Mouse (Mus musculus) heart, adult 2 months (tissue): ENCODE data around the gene Spire2. TPM values are rescaled to one million over a fixed set of nuclear protein-coding genes. Genes with fewer than 3 reads are reported as not detected.

Experiments used
- DNase-seq, 2 experiments: peaks; one replicate each; pipeline ENCODE4 v3.0.0; 2021
- H3K27ac ChIP-seq: fragments of 200-600 bp; 2 replicates; pipeline ENCODE4 v1.8.1; 2022
- H3K27me3 ChIP-seq: fragments of 200-500 bp; 2 replicates; pipeline ENCODE4 v1.6.1; 2012; ENCODE audit warnings: mild to moderate bottlenecking, low read length, inconsistent platforms, mixed read lengths; ENCODE audit not compliant: control insufficient read depth, insufficient read depth
- H3K36me3 ChIP-seq: fragments of 200-500 bp; 2 replicates; pipeline ENCODE4 v1.6.1; 2012; ENCODE audit warnings: low read length, inconsistent platforms; ENCODE audit not compliant: control insufficient read depth, insufficient read depth
- H3K4me1 ChIP-seq: fragments of 200-500 bp; 2 replicates; pipeline ENCODE4 v1.6.1; 2011; ENCODE audit warnings: low read length; ENCODE audit not compliant: control insufficient read depth, insufficient read depth
- H3K4me3 ChIP-seq: fragments of 200-600 bp; 2 replicates; pipeline ENCODE4 v1.8.1; 2022
- H3K79me2 ChIP-seq: fragments of 200-500 bp; replicated peaks from 2 replicates; pipeline ENCODE4 v1.6.1; 2012; ENCODE audit warnings: mild to moderate bottlenecking, inconsistent platforms, low read length, moderate library complexity, mixed read lengths; ENCODE audit not compliant: control insufficient read depth, insufficient read depth
- H3K9ac ChIP-seq: fragments of 200-500 bp; 2 replicates; pipeline ENCODE4 v1.6.1; 2012; ENCODE audit warnings: low read depth, mild to moderate bottlenecking, control low read depth, inconsistent platforms, low read length, mixed read lengths
- CTCF ChIP-seq: fragments of 200-600 bp; IDR thresholded peaks from 2 replicates; pipeline ENCODE4 v1.8.1; 2022; ENCODE audit warnings: antibody characterized with exemption, mild to moderate bottlenecking, moderate library complexity
- EP300 ChIP-seq: fragments of 200-500 bp; IDR thresholded peaks from 2 replicates; pipeline ENCODE4 v1.6.1; 2011; ENCODE audit warnings: low read depth, low read length, control low read depth; ENCODE audit not compliant: insufficient read depth
- POLR2A ChIP-seq: fragments of 200-500 bp; IDR thresholded peaks from 2 replicates; pipeline ENCODE4 v1.6.1; 2011; ENCODE audit warnings: mild to moderate bottlenecking, low read depth, low read length, control low read depth; ENCODE audit not compliant: insufficient read depth
- WGBS: fragments of 180-500 bp; shearing (Covaris S2); methylation state at CpG from one replicate; pipeline ENCODE4 v1.1.7; 2018; 5-methylcytosine and 5-hydroxymethylcytosine counted together
- intact Hi-C: fragments of 180-260 bp; cut with DNase I; formaldehyde crosslinking; loops from one replicate; pipeline ENCODE4 v1.15.1; 2025
- polyA plus RNA-seq: library from polyadenylated mRNA; depleted of rRNA; stranded (reverse); fragments of >200 nt; gene quantifications from 2 replicates; pipeline ENCODE4 v1.2.3, GENCODE M21; 2012
- total RNA-seq, 2 experiments: library from RNA; stranded (reverse); gene quantifications; 2 replicates each; pipeline ENCODE4 v1.2.3; 2021

Spire2 gene
- total and polyA plus RNA-seq, 3 experiments: 0.11 to 0.53 (median 0.26) TPM

GRCm38 (mm10) chr8:123318467-123318911 is 14.0 kb upstream of the Spire2 start, which contains the start of gene Fanca:
Gene Fanca, minus strand, starts transcription at chr8:123318576.
- H3K27ac ChIP-seq: no peak within 1 kb of the TSS; the same call in 1 of the 2 replicates
- H3K36me3 ChIP-seq: no peaks in the 10 kb centered on the region
- H3K4me1 ChIP-seq: peaks cover 2% of the 10 kb centered on the region; the same call in 1 of the 2 replicates
- WGBS: under 1% methylated on average over 24 of the region's 24 CpGs
- peak; percentile 93 to 95 for DNase-seq
- no peaks in the 10 kb centered on the region for H3K79me2 ChIP-seq
- H3K4me3 ChIP-seq: peak within 1 kb of the TSS; percentile 58
- intact Hi-C loops: loop anchor here (2.0 to 5.0 kb wide), 2 partner anchors 64 to 104 kb away; partner anchors contain the start of genes Def8, Vps9d1 and Zfp276
- peak within 1 kb of the TSS; percentile 43; the same call in 1 of the 2 replicates for H3K9ac ChIP-seq
- peak; percentile 60 for TF ChIP-seq CTCF
- TF ChIP-seq EP300: no peak
- peak; percentile 81 for TF ChIP-seq POLR2A
- H3K27me3 ChIP-seq: no peaks in the 10 kb centered on the region

DNA sequence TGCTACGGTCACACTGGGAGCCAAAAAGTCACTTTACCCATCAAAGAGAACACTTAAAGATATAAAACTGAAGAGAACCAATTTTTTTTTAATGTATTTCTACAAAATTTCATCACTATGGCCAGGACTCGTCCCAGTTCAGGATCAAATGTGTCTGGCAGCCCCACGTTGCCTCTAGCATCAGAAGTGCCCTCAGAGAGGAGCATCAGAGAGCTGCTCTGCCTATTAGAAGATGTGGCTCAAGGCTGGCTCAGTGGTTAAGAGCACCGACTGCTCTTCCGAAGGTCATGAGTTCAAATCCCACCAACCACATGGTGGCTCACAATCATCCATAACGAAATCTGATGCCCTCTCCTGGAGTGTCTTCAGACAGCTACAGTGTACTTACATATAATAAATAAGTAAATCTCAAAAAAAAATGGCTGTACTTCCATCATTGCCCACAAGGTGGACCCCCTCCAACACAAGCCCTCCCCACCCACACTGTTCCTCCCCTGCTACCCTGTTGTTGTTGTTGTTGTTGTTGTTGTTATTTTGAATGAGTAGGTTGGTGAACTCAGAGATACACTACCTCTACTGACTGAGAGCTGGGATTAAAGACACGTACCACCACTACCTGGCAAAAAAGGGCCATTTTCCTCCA is 12.9 kb upstream of the Spire2 start:
- Histone ChIP-seq H3K79me2 (no peaks in the 10 kb centered on the region), H3K4me3 (no peak overlapping the region), H3K27ac (no peak overlapping the region), H3K4me1 (peaks cover 2% of the 10 kb centered on the region; the same call in 1 of the 2 replicates), H3K36me3 (no peaks in the 10 kb centered on the region), H3K9ac (no peak overlapping the region), H3K27me3 (no peaks in the 10 kb centered on the region)
- intact Hi-C loops: loop anchor here (1.0 to 5.0 kb wide), 3 partner anchors 42 to 103 kb away; partner anchors contain the start of genes Def8, Vps9d1 and Zfp276
- TF ChIP-seq EP300 (no peak), CTCF (peak; percentile 78), POLR2A (no peak)
- DNase-seq: no peak
- WGBS: 24% methylated on average over 7 of the region's 7 CpGs

DNA sequence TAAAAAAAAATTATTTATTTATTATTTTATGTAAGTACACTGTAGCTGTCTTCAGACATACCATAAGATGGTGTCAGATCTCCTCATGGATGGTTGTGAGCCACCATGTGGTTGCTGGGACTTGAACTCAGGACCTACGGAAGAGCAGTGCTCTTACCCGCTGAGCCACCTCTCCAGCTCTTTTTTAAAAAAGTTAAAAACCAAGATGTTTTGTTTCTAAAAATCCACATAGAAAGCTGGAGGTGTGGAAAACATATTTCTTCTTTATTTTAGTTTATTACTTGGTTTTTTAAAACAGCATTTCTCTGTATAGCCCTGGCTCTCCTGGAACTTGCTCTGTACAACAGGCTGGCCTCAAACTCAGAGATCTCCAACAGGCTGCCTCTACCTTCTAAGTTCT is 4.0 kb upstream of the Spire2 start:
- Histone ChIP-seq H3K79me2 (no peaks in the 10 kb centered on the region), H3K4me1 (no peaks in the 10 kb centered on the region), H3K36me3 (no peaks in the 10 kb centered on the region), H3K4me3 (no peak overlapping the region), H3K9ac (no peak overlapping the region), H3K27me3 (peaks cover 3% of the 10 kb centered on the region), H3K27ac (no peak overlapping the region)
- no peak for TF ChIP-seq EP300
- no peak for TF ChIP-seq POLR2A
- no peak for TF ChIP-seq CTCF
- intact Hi-C loops: no loop called here
- 89% methylated on average over 2 of the region's 2 CpGs for WGBS
- DNase-seq: no peak

DNA sequence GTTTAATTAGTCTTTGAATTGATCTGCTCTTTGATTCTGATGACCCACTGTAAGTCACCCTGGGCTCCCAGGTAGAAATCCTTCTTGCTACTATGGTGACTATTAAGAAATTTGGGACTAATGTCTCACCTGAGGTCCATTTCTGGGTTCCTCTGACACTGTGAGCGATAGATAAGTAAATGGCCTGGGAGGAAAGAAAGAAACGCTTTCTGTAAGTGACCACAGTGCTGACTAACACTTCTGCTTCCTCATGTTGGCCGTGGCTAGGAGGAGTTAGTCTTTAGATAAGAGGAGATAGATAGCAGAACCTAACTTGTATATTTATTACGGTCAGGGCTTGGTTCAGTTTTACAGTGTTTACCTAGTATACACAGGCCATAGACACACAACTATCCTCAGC is 3.2 kb upstream of the Spire2 start:
- Histone ChIP-seq H3K9ac (no peak overlapping the region), H3K4me1 (no peaks in the 10 kb centered on the region), H3K79me2 (no peaks in the 10 kb centered on the region), H3K27me3 (peaks cover 3% of the 10 kb centered on the region), H3K4me3 (no peak overlapping the region), H3K36me3 (no peaks in the 10 kb centered on the region), H3K27ac (no peak overlapping the region)
- intact Hi-C loops: no loop called here
- TF ChIP-seq EP300 (no peak), CTCF (no peak), POLR2A (no peak)
- 47% methylated on average over 4 of the region's 4 CpGs for WGBS
- no peak for DNase-seq

GRCm38 (mm10) chr8:123329961-123330360 is 2.6 kb upstream of the Spire2 start:
- Histone ChIP-seq H3K4me3 (no peak overlapping the region), H3K27ac (no peak overlapping the region), H3K36me3 (no peaks in the 10 kb centered on the region), H3K9ac (no peak overlapping the region), H3K27me3 (peaks cover 3% of the 10 kb centered on the region), H3K4me1 (no peaks in the 10 kb centered on the region), H3K79me2 (no peaks in the 10 kb centered on the region)
- no peak for DNase-seq
- whole genome bisulfite sequencing: 76% methylated on average over 5 of the region's 5 CpGs
- intact Hi-C loops: no loop called here
- TF ChIP-seq CTCF (no peak), POLR2A (no peak), EP300 (no peak)

- Histone ChIP-seq H3K9ac (no peak overlapping the region), H3K27ac (no peak overlapping the region), H3K4me3 (no peak overlapping the region), H3K27me3 (peaks cover 3% of the 10 kb centered on the region), H3K4me1 (no peaks in the 10 kb centered on the region), H3K79me2 (no peaks in the 10 kb centered on the region), H3K36me3 (no peaks in the 10 kb centered on the region)
- no peak for DNase-seq
- WGBS: 47% methylated on average over 6 of the region's 6 CpGs
- TF ChIP-seq EP300 (no peak), POLR2A (no peak), CTCF (no peak)
- intact Hi-C loops: no loop called here
Measured at GRCm38 (mm10) chr8:123330701-123331100, 1.8 kb upstream of the Spire2 start.
